Mouse (Mus musculus) forelimb bud, embryonic 11.5 days (tissue): ENCODE results near the gene Cox8b.

Experiments used
- DNase-seq: peaks from one replicate; pipeline ENCODE4 v3.0.0-alpha.2; 2012; ENCODE audit warnings: low read depth, low spot score

The Cox8b gene

DNA sequence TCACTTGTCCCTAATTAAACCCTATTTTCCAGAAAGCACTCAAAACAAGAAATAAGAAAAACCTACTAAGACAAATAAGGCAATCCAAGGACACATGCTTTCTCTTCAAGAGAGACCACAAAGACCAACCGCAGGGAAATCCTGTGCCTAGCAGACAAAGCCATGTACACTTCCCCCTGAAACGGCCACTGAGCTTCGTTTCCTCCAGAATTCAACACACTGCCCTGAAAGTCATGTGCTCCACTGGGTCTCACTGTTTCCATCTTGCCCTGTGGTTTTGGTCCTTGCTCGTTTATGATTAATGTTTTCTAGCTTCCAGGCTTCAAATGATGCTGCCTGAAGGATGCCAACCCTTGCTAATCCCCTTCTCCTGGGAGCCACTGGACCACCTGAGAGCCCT, 26.0 kb downstream of the Cox8b start:
- no peak for DNase-seq

- no peak for DNase-seq
Measured at GRCm38 (mm10) chr7:140864761-140865160, 35.5 kb downstream of the Cox8b start.

DNA sequence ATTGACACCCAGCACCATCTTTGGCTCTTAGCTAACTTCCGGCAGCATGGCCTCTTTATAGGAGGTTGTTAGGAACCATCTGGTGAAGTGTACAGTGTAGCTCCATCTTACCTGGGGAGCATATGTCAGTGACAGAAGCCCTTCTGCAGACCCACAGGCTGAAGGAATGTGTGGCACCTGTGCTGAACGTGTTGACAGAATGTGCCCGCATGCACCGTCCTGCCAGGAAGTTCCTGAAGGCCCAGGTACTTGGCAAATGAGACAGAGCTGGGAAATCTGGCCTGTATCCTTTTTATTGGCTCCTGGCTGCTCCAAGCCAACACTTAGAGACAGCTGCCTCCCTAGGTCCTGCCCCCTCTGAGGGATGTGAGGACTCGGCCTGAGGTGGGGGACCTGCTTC, 39.5 kb downstream of the Cox8b start:
- no peak for DNase-seq

DNA sequence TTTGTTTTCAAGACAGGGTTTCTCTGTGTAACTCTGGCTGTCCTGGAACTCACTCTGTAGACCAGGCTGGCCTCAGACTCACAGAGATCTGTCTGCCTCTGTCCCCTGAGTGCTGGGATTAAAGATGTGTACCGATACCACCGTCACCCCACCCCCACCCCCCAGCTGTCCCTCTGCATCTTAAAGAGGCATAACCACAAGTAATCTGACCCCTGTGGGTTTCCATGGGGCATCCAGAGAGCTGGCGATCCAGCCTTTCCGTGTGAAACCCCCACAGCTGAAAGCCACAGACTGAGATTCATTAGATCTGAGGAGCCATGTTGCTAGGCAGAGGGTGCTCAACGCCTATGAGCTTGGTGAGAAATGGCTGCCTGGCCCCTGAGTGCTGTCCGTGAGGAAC, 40.2 kb downstream of the Cox8b start:
- no peak for DNase-seq

DNA sequence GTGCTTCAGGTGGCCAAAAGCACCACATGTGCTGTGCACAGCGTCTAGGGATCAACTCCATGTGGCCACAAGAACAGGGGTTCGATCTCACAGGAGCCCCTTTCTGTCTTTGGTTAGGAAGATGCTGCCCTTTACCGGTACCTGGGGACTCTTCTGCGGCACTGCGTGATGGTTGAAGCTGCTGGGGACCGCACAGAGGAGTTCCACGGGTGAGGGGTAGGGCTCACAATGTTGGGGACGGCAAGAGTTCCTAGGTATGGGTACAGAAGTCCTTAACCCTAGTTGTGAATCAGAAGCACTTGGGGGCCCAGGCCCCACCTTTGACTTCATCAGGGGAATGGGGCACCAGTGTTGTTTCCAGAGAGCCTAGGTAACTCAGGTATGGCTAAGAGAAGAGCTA, 41.5 kb downstream of the Cox8b start:
- DNase-seq: no peak

DNA sequence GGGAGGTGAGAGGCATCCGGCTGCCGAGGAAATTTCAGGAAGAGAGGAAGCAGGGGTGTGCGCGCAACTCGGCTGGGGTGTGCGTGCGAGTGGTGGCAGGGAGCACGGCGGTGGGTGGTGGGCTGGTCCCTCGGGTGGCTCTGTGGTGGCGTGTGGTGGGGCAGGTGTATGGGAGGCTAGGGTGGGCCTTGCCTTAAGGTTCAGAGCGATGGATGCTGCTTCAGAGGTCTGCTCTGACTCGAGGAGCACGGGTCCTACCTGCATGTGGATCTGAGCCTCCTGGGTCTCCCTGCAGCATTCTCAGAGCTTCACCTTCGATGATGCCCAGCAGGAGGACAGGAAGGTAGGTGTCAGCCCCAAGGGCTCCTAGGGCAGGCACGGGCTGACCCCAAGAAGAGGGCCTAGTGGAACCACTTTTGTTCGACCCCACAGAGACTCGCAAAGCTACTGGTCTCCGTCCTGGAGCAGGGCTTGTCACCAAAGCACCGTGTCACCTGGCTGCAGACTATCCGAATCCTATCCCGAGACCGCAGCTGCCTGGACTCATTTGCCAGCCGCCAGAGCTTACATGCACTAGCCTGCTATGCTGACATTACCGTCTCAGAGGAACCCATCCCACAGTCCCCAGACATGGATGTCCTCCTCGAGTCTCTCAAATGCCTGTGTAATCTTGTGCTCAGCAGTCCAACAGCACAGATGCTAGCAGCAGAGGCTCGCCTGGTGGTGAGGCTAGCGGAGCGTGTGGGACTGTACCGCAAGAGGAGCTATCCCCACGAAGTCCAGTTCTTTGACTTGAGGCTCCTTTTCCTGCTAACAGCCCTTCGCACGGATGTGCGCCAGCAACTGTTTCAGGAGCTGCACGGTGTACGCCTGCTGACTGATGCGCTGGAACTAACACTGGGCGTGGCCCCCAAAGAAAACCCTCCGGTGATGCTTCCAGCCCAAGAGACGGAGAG, 42.4 kb downstream of the Cox8b start, which contains the start of gene Bet1l:
Gene Bet1l, minus strand, starts transcription at position 28 of the 956 bp plus-strand sequence.
- DNase-seq: no peak

GRCm38 (mm10) chr7:140856785-140857549, 43.3 kb downstream of the Cox8b start, which contains the start of gene Ric8a:
Gene Ric8a, plus strand, starts transcription at chr7:140856957.
- DNase-seq: peak; percentile 66

GRCm38 (mm10) chr7:140855860-140856784, 44.1 kb downstream of the Cox8b start, which contains the start of gene Gm45785:
Gene Gm45785, minus strand, starts transcription at chr7:140856331.
- peak; percentile 91 for DNase-seq

DNA sequence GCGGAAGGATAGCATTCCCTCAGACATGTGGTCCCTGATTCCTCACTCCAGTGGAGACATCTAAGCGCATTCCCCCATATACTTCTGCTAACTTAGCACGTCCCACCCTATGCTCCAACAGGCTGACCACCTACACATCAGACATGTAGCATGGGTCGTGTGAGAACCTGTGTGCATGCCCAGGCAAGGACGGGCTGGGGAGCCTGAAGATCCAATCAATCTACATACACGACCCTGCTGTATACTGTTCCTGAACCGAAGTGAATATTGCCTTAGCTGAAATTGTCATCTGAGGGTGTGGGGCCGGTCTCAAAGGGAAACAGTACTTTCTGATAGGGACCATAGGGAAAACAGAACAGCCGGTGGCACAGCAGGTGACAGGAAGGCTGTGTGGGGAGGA, 45.1 kb downstream of the Cox8b start:
- DNase-seq: no peak

- DNase-seq: no peak
Measured at GRCm38 (mm10) chr7:140854483-140854882, 45.8 kb downstream of the Cox8b start.

- no peak for DNase-seq
Measured at GRCm38 (mm10) chr7:140853386-140853785, 46.9 kb downstream of the Cox8b start.

GRCm38 (mm10) chr7:140851916-140852315, 48.3 kb downstream of the Cox8b start:
- DNase-seq: no peak
